Mouse (Mus musculus): ENCODE measurements around the gene Ccdc194.
"Not testable (repeated sequence)": the region's sequence is repeated elsewhere in the genome, so short reads cannot be mapped to it uniquely, and the experiment has no call there.

Ccdc194 gene

DNA sequence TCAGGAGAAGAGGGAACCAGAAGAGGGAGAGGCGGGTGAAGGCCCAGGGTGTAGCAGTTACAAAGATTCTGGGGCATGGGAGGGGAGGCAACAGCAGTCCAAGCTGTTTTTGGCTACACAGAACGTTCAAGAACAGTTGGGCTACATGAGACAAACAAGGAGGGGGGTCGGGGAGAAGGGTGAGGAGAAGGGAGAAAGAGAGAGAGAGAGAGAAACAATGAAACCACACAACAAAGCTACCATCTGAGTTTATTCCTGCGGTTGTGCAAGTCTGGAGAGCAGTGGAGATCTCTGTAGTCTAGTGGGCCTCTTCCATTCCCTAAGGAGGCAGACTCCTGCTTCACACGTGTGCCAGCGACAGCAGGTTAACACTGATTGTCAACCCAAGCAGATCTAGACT lies 28.5 kb upstream of the Ccdc194 start:
- DNase-seq (ENCODE audit: inconsistent ontology term): no peak

GRCm38 (mm10) chr8:71552770-71553169 lies 27.3 kb upstream of the Ccdc194 start:
- no peak for DNase-seq (ENCODE audit: inconsistent ontology term)

- no peak for DNase-seq (ENCODE audit: inconsistent ontology term)
Observed at GRCm38 (mm10) chr8:71550754-71551153, 25.2 kb upstream of the Ccdc194 start.

GRCm38 (mm10) chr8:71547590-71547989 lies 22.1 kb upstream of the Ccdc194 start:
- DNase-seq (ENCODE audit: inconsistent ontology term): no peak

GRCm38 (mm10) chr8:71545053-71545452 lies 19.5 kb upstream of the Ccdc194 start:
- no peak for DNase-seq (ENCODE audit: inconsistent ontology term)

GRCm38 (mm10) chr8:71543755-71544154 lies 18.2 kb upstream of the Ccdc194 start:
- DNase-seq (ENCODE audit: inconsistent ontology term): no peak

GRCm38 (mm10) chr8:71542632-71543343 lies 17.3 kb upstream of the Ccdc194 start, which contains the start of gene Mvb12a:
TSS of gene Mvb12a (plus strand) at chr8:71542922.
- peak; percentile 97 for DNase-seq (ENCODE audit: inconsistent ontology term)

- peak; percentile 94 for DNase-seq (ENCODE audit: inconsistent ontology term)
Observed at GRCm38 (mm10) chr8:71537028-71537867, 11.7 kb upstream of the Ccdc194 start, which contains the start of gene Bst2. TSS of gene Bst2 (minus strand) at chr8:71537456.

GRCm38 (mm10) chr8:71535663-71536062 lies 10.2 kb upstream of the Ccdc194 start:
- DNase-seq (ENCODE audit: inconsistent ontology term): no peak

GRCm38 (mm10) chr8:71534263-71534810 lies 8.8 kb upstream of the Ccdc194 start:
- no peak for DNase-seq (ENCODE audit: inconsistent ontology term)

GRCm38 (mm10) chr8:71530735-71531467 lies 5.4 kb upstream of the Ccdc194 start:
- not testable (repeated sequence) for DNase-seq (ENCODE audit: inconsistent ontology term)

DNA sequence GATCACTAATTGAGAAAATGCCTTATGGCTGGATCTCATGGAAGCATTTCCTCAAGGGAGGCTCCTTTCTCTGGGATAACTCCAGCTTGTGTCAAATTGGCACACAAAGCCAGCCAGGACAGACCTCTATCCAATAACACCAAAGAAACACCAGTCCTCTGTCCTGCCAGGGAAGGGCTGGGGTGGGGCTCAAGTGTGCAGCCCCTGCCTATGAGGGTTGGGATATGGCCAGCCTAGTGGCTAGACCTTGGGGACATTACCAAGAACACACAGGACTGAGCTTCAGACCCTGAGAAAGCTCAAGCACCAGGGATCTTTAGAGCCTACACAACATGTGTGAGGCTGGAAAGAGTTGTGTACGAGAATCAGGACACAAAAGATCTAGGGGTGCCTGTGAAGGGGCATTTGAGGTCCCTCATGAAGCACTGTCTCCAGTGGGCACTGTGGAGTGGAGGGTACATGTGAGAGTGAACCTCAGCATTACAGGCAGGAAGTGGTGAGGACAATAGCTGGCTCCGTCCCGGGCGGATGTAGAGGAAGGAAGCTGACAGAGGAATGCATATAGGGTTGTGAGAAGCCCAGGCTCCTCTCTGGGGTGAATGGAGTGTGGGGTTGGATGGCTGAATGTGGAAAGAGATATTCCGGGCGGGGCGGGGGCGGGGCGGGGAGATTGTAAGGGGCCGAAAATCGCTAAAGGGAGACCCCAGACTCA lies 3.0 kb upstream of the Ccdc194 start:
- DNase-seq (ENCODE audit: inconsistent ontology term): no peak

GRCm38 (mm10) chr8:71527162-71527870 lies 1.8 kb upstream of the Ccdc194 start:
- DNase-seq (ENCODE audit: inconsistent ontology term): no peak

DNA sequence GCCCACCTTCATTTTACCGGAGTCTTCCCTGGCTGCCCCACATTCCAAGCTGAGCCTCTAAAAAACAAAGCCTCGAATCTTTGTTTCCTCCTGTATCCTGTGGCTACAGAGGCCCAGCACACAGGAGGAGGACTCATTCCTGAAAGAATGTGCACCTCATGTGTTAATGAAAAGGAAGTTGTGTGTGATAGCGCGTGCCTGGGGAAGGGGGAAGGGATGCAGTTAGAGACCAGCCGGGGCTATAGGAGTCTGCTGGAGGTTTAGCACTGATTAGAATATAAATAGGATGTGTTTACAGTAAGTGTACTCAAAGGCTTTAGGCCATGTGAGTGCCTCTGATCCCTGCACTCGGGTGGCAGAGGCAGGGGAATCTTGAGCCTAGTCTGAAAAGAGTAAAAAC lies 761 bp upstream of the Ccdc194 start:
- no peak for DNase-seq (ENCODE audit: inconsistent ontology term)

DNA sequence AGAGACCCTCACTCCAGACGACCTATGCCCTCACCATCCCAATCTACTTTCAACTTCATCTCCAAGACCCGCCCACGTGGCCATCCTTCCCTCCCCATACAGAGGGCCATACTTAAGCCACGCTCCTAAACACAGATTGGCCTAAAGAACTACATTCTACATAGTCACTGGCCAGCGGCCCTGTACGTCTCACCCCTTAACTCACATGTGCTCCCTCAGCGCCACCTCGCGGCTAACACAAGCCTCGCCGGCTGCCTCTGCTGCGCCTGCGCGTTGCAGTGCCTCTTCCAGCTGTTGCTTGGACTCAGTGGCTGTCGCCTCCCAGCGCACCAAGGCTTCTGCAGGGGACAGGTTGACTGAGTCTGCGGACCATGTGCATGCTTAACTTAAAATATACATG lies 3.9 kb downstream of the Ccdc194 start:
- peak; percentile 91 for DNase-seq (ENCODE audit: inconsistent ontology term)

DNA sequence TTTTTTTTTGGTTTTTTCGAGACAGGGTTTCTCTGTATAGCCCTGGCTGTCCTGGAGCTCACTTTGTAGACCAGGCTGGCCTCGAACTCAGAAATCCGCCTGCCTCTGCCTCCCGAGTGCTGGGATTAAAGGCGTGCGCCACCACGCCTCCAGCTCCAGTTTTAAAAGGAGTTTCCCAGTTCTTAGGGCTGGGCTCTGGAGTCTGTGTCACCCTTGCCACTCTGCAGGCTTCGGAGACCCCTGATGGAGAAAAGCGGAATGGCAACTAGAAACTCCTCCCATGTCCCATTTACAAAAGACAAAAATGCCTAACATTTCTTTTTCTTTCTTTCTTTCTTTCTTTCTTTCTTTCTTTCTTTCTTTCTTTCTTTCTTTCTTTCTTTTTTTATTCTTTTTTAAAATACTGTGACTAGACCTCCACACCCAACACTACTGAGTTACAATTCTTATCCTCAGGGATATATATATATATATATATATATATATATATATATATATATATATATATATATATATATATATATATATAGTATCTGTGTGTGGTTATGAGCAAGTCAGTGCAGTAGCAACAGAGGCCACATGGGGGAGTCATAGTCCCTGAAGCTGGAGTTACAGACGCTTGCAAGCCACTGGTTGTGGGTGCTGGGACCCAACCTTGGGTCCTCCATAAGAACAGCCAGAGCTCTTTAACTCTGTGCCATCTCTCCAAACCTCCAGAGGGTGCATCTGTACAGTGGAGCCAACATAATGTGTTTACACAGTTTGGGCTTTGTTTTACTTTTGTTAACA lies 6.3 kb downstream of the Ccdc194 start:
- peak; percentile 73 for DNase-seq (ENCODE audit: inconsistent ontology term)

DNA sequence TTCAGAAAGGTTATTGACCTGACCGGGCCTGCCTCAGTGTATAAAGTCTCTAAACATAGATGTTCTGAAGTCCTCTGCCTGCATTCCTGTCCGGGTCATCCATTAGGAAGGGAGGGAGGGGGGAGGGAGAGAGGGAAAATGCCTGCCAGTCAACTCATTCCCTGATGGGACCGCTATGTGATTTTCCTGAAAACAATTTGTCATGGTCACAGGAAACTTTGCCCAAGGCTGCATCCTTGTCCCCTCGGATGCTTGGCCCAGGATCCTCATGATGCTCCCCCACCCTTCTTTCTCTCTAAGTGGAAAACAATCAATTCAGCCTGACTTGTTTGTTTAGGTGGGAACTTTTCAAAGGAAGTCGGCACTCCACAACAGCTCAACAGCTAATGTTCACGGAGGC lies 8.7 kb downstream of the Ccdc194 start:
- peak; percentile 76 for DNase-seq (ENCODE audit: inconsistent ontology term)

DNA sequence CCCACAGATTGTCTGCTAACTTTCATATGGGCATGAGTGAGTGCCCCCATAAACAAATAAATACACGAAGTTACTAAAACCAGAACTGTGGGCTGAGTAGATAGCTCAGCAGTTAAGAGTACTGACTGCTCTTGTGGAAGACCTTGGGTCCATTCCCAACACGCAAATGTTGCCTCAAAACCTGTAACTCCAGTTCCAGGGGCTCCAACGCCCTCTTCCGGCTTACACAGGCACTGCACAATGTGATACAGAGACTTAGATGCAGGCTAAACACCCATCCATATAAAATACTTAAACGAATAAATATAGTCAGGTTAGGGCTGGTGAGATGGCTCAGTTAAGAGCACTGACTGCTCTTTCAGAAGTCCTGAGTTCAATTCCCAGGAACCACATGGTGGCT lies 10.5 kb downstream of the Ccdc194 start:
- DNase-seq (ENCODE audit: inconsistent ontology term): no peak

DNA sequence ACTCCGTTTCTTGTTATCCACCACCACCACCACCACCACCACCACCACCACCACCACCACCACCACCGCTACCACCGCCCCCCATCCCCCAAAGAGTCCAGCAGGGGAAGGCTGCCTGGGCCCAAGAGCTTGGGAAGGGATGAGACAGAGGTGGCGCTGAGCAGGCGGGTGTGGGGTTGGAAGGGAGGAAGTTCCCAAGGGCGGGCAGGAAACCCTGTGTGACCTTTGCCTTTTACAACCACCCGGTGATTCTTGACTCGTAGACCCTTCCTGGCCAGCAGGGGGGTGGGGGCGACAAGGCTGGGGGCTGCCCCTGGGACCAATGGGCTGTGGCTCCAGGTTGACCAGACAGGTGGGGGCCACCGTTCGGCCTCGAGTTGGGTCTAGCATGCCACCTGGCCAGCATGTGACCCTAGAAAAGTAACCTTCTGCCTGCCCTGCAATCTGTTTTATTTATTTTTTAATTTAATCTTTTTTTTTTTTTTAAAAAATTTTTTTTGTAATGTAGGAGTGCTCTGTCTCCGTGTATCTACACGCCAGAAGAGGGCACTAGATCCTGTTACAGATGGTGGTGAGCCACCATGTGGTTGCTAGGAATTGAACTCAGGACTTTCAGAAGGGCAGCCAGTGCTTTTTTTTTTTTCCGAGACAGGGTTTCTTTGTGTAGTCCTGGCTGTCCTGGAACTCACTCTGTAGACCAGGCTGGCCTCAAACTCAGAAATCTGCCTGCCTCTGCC lies 12.3 kb downstream of the Ccdc194 start:
- no peak for DNase-seq (ENCODE audit: inconsistent ontology term)

Measured in Muller cell, postnatal 12 days (primary cell).